Mouse (Mus musculus) kidney, adult 2 months (tissue): ENCODE measurements at regions not wholly inside any gene's neighbourhood (a gene's known extent, or its start where the extent isn't known, plus 50 kb on each side); places are given as distances from the start of the nearest gene placed in this dataset.

Experiments
- CTCF ChIP-seq: fragments of 200-500 bp; conservative IDR thresholded peaks from 2 replicates; pipeline ENCODE4 v1.5.1; 2011; ENCODE audit warnings: low read depth, mild to moderate bottlenecking, control low read depth, low read length, moderate library complexity, mixed read lengths; ENCODE audit not compliant: insufficient read depth, insufficient read length
- POLR2A ChIP-seq: fragments of 200-500 bp; IDR thresholded peaks from one replicate; pipeline ENCODE4 v1.6.1; 2011; ENCODE audit warnings: low read depth, low read length, control low read depth

GRCm38 (mm10) chr10:26491351-26491750 is 115.6 kb upstream of the L3mbtl3 start:
- TF ChIP-seq POLR2A (no peak), CTCF (no peak)
